Mouse (Mus musculus) liver, embryonic 15.5 days (tissue): ENCODE data around the gene Hectd4. TPM values are rescaled to one million over a fixed set of nuclear protein-coding genes. Genes with fewer than 3 reads are reported as not detected.
"Not testable (repeated sequence)": the region's sequence is repeated elsewhere in the genome, so short reads cannot be mapped to it uniquely, and the experiment has no call there.

Experiments
- ATAC-seq: fragments of 200-750 bp; cut with Nextera tagmentation; 2 replicates; pipeline ENCODE4 v1.8.0; 2017; ENCODE audit warnings: moderate number of reproducible peaks, mild to moderate bottlenecking, moderate library complexity; ENCODE audit not compliant: insufficient read depth
- H3K27ac ChIP-seq: fragments of 300-500 bp; sonication (generic); replicated peaks from 2 replicates; pipeline ENCODE4 v1.5.1; 2015; ENCODE audit warnings: mild to moderate bottlenecking, inconsistent platforms
- H3K27me3 ChIP-seq: fragments of 300-500 bp; sonication (generic); 2 replicates; pipeline ENCODE4 v1.6.1; 2015; ENCODE audit warnings: mild to moderate bottlenecking, inconsistent platforms
- H3K36me3 ChIP-seq: fragments of 300-500 bp; sonication (generic); replicated peaks from 2 replicates; pipeline ENCODE4 v1.6.1; 2015; ENCODE audit warnings: moderate library complexity, mild to moderate bottlenecking, inconsistent platforms
- H3K4me1 ChIP-seq: fragments of 300-500 bp; sonication (generic); replicated peaks from 2 replicates; pipeline ENCODE4 v1.6.1; 2015; ENCODE audit warnings: inconsistent platforms
- H3K4me2 ChIP-seq: fragments of 300-500 bp; sonication (generic); 2 replicates; pipeline ENCODE4 v1.6.1; 2015; ENCODE audit warnings: moderate library complexity, mild to moderate bottlenecking, inconsistent platforms
- H3K4me3 ChIP-seq: fragments of 300-500 bp; sonication (generic); replicated peaks from 2 replicates; pipeline ENCODE4 v1.5.1; 2015; ENCODE audit warnings: mild to moderate bottlenecking, inconsistent platforms
- H3K9ac ChIP-seq: fragments of 300-500 bp; sonication (generic); 2 replicates; pipeline ENCODE4 v1.6.1; 2015; ENCODE audit warnings: moderate library complexity, mild to moderate bottlenecking, inconsistent platforms
- H3K9me3 ChIP-seq: fragments of 300-500 bp; sonication (generic); replicated peaks from 2 replicates; pipeline ENCODE4 v1.6.1; 2016; ENCODE audit warnings: inconsistent platforms
- WGBS: fragments of 180-500 bp; shearing (Covaris S2); methylation state at CpG from one replicate; pipeline ENCODE4 v1.1.7; 2015; ENCODE audit warnings: mixed read lengths; ENCODE audit not compliant: insufficient replicate concordance; 5-methylcytosine and 5-hydroxymethylcytosine counted together
- polyA plus RNA-seq: library from polyadenylated mRNA; unstranded; fragments of >200 nt; fragmentation: Nextera tagmentation; extraction: Ambion mirVana; gene quantifications from 2 replicates; pipeline ENCODE4 v1.2.1, GENCODE M21; 2015

Gene Hectd4
- polyA plus RNA-seq, 1 experiment from 2014 or later, result 10.1 TPM

DNA sequence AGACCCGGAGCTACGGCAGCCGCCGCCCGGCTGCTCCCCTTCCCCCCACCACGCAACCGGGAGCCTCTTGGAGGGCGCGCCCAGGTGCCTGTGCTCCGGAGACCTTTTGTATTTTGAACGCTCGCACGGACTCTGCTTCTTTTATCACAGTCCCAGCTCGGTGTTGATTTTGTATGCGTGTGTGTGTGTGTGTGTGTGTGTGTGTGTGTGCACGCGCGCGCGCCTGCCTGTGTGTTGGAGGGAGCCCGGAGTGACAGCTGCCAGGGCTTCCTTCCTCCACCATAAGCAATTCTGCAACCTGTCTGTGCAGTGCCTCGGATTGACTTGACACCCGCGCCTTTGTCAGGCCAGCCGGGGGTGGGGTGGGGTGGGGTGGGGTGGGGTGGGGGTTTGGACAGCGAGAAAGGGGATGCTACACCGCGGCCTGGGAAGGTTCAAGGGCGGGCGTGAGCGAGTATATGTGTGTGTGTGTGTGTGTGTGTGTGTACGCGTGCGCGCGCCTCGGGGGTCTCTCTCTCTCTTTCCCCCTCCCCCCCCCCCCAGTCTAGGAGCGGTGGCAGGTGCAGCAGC is 798 bp downstream of the Hectd4 start:
- H3K4me2 ChIP-seq, result peak overlapping the region; percentile 68
- H3K9ac ChIP-seq, result peak overlapping the region; percentile 98
- H3K36me3 ChIP-seq, result peaks cover 3% of the 10 kb centered on the region; the same call in 1 of the 2 replicates
- H3K27ac ChIP-seq, result peak overlapping the region; percentile 98
- WGBS, result under 1% methylated on average over 33 of the region's 38 CpGs
- H3K4me3 ChIP-seq, result peak overlapping the region; percentile 99
- H3K9me3 ChIP-seq, result no peaks in the 10 kb centered on the region
- H3K27me3 ChIP-seq, result no peaks in the 10 kb centered on the region
- peak; percentile 13 for ATAC-seq
- H3K4me1 ChIP-seq, result peaks cover 63% of the 10 kb centered on the region

- Histone ChIP-seq H3K27me3 (no peaks in the 10 kb centered on the region), H3K36me3 (peaks cover 8% of the 10 kb centered on the region; the same call in 1 of the 2 replicates), H3K27ac (peak overlapping the region; percentile 98), H3K4me3 (peak overlapping the region; percentile 99), H3K4me2 (peak overlapping the region; percentile 68), H3K9me3 (no peaks in the 10 kb centered on the region), H3K4me1 (peaks cover 64% of the 10 kb centered on the region), H3K9ac (peak overlapping the region; percentile 98)
- no peak for ATAC-seq
- 17% methylated on average over 23 of the region's 23 CpGs for WGBS
These were observed 1.4 kb downstream of the Hectd4 start for GRCm38 (mm10) chr5:121221328-121221850.

DNA sequence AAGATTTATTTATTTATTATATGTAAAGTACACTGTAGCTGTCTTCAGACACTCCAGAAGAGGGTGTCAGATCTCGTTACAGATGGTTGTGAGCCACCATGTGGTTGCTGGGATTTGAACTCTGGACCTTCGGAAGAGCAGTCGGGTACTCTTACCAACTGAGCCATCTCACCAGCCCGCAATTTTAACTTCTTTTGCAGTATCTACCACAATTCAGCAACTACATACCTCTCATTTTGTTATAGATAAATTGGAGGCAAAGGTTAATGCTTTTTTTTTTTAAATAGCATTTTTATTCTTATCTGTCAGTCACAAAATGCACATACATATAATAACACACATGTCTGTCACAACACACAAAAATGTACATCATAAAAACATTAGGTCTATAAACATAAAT is 4.0 kb downstream of the Hectd4 start:
- H3K27ac ChIP-seq, ATAC-seq: not testable (repeated sequence)

GRCm38 (mm10) chr5:121224856-121225255 is 4.8 kb downstream of the Hectd4 start:
- Histone ChIP-seq H3K9me3 (no peaks in the 10 kb centered on the region), H3K4me3 (no peak overlapping the region), H3K4me2 (peak overlapping the region; percentile 45), H3K36me3 (peaks cover 28% of the 10 kb centered on the region), H3K27me3 (no peaks in the 10 kb centered on the region), H3K4me1 (peaks cover 67% of the 10 kb centered on the region), H3K27ac (peak overlapping the region; percentile 69), H3K9ac (0 out of 2 replicates have a peak overlapping the region, but pooled peaks have one; percentile 1)
- WGBS, result 71% methylated on average over 3 of the region's 3 CpGs
- ATAC-seq, result no peak

More for the DNA sequence above, 4.0 kb downstream of the Hectd4 start:
- not testable (repeated sequence) for H3K4me2 ChIP-seq, H3K27me3 ChIP-seq, H3K4me3 ChIP-seq, H3K9ac ChIP-seq, H3K9me3 ChIP-seq
- Histone ChIP-seq H3K36me3 (peaks cover 19% of the 10 kb centered on the region), H3K4me1 (peaks cover 67% of the 10 kb centered on the region)
- 70% methylated on average over 4 of the region's 4 CpGs for WGBS

- ATAC-seq, result no peak
- peaks cover 34% of the 10 kb centered on the region for H3K36me3 ChIP-seq
- peaks cover 76% of the 10 kb centered on the region for H3K4me1 ChIP-seq
- peak overlapping the region; percentile 69 for H3K27ac ChIP-seq
- H3K4me2 ChIP-seq, result peak overlapping the region; percentile 45
- 30% methylated on average over 2 of the region's 2 CpGs for WGBS
- H3K9me3 ChIP-seq, result no peaks in the 10 kb centered on the region
- H3K9ac ChIP-seq, result peak overlapping the region; percentile 43
- no peaks in the 10 kb centered on the region for H3K27me3 ChIP-seq
- peak overlapping the region; percentile 5; the same call in 1 of the 2 replicates for H3K4me3 ChIP-seq
These were observed 5.8 kb downstream of the Hectd4 start for GRCm38 (mm10) chr5:121225854-121226253.

- peak overlapping the region; percentile 45 for H3K4me2 ChIP-seq
- H3K9ac ChIP-seq, result peak overlapping the region; percentile 43; the same call in 1 of the 2 replicates
- no peaks in the 10 kb centered on the region for H3K27me3 ChIP-seq
- no peaks in the 10 kb centered on the region for H3K9me3 ChIP-seq
- peaks cover 34% of the 10 kb centered on the region for H3K36me3 ChIP-seq
- peak overlapping the region; percentile 69 for H3K27ac ChIP-seq
- H3K4me1 ChIP-seq, result peaks cover 78% of the 10 kb centered on the region
- ATAC-seq, result no peak
- peak overlapping the region; percentile 5; the same call in 1 of the 2 replicates for H3K4me3 ChIP-seq
- WGBS, result 52% methylated on average over 3 of the region's 3 CpGs
These were observed 6.4 kb downstream of the Hectd4 start for GRCm38 (mm10) chr5:121226406-121226805.

GRCm38 (mm10) chr5:121226845-121227244 is 6.8 kb downstream of the Hectd4 start:
- Histone ChIP-seq H3K27ac (peak overlapping the region; percentile 69; the same call in 1 of the 2 replicates), H3K36me3 (peaks cover 34% of the 10 kb centered on the region), H3K27me3 (no peaks in the 10 kb centered on the region), H3K4me2 (peak overlapping the region; percentile 6; the same call in 1 of the 2 replicates), H3K4me3 (no peak overlapping the region), H3K9ac (no peak overlapping the region), H3K9me3 (no peaks in the 10 kb centered on the region), H3K4me1 (peaks cover 80% of the 10 kb centered on the region)
- 75% methylated on average over 4 of the region's 4 CpGs for WGBS
- no peak for ATAC-seq

DNA sequence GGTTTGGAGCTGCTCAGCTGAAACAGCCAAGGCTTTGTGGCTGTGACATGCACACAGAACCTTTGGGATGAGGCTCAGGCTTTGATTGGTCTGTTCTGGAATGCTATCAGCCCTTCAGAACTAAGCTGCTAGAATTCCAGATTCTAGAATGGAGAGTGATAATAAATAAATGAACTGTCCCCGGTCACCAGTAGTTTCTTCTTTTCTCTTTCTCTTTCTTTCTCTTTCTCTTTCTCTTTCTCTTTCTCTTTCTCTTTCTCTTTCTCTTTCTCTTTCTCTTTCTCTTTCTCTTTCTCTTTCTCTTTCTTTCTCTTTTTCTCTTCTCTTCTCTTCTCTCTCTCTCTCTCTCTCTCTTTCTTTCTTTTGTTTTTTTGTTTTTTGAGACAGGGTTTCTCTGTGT is 7.3 kb downstream of the Hectd4 start:
- H3K4me1 ChIP-seq, result peaks cover 83% of the 10 kb centered on the region

GRCm38 (mm10) chr5:121229182-121229581 is 9.2 kb downstream of the Hectd4 start:
- peaks cover 92% of the 10 kb centered on the region for H3K4me1 ChIP-seq
- H3K9me3 ChIP-seq, result no peaks in the 10 kb centered on the region
- no peak overlapping the region for H3K9ac ChIP-seq
- H3K4me2 ChIP-seq, result no peak overlapping the region
- WGBS, result 95% methylated on average over 2 of the region's 2 CpGs
- peak overlapping the region; percentile 79 for H3K27ac ChIP-seq
- peaks cover 41% of the 10 kb centered on the region for H3K36me3 ChIP-seq
- no peak for ATAC-seq
- H3K27me3 ChIP-seq, result no peaks in the 10 kb centered on the region
- no peak overlapping the region for H3K4me3 ChIP-seq

More for the DNA sequence above, 7.3 kb downstream of the Hectd4 start:
- not testable (repeated sequence) for ATAC-seq, H3K4me3 ChIP-seq, H3K9ac ChIP-seq, H3K27me3 ChIP-seq, H3K9me3 ChIP-seq
- peaks cover 34% of the 10 kb centered on the region for H3K36me3 ChIP-seq
- H3K4me2 ChIP-seq, result peak overlapping the region; percentile 6; the same call in 1 of the 2 replicates
- 92% methylated on average over 1 of the region's 1 CpGs for WGBS
- peak overlapping the region; percentile 2 for H3K27ac ChIP-seq

DNA sequence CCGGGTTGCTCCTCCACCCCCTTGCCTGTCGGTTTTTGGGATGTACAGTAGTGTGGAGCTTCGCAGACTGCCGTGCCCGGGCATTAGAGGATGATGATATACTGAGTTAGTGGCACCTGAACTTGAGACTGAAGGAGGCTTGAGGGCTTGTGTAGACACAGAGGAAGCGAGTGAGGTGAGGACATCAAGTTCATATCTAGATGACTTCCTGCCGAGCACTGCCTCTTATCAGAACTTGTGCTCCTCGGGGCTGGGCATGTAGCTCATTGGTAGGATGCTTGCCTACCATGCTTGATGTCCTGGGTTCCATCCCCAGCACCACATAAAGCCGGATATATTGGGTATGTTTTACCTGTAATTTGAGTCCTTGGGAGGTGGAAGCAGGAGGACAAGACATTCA is 10.8 kb downstream of the Hectd4 start:
- H3K9me3 ChIP-seq, result no peaks in the 10 kb centered on the region
- H3K36me3 ChIP-seq, result peaks cover 43% of the 10 kb centered on the region
- peak; percentile 53 for ATAC-seq
- H3K27ac ChIP-seq, result peak overlapping the region; percentile 79
- H3K9ac ChIP-seq, result peak overlapping the region; percentile 25
- H3K27me3 ChIP-seq, result no peaks in the 10 kb centered on the region
- 52% methylated on average over 9 of the region's 9 CpGs for WGBS
- peak overlapping the region; percentile 16 for H3K4me3 ChIP-seq
- H3K4me2 ChIP-seq, result peak overlapping the region; percentile 49
- H3K4me1 ChIP-seq, result peaks cover 94% of the 10 kb centered on the region

- H3K4me1 ChIP-seq, result peaks cover 94% of the 10 kb centered on the region
- no peak overlapping the region for H3K9ac ChIP-seq
- H3K27ac ChIP-seq, result peak overlapping the region; percentile 98
- WGBS, result 96% methylated on average over 1 of the region's 1 CpGs
- no peaks in the 10 kb centered on the region for H3K9me3 ChIP-seq
- H3K36me3 ChIP-seq, result peaks cover 33% of the 10 kb centered on the region
- no peak for ATAC-seq
- no peaks in the 10 kb centered on the region for H3K27me3 ChIP-seq
- no peak overlapping the region for H3K4me2 ChIP-seq
- no peak overlapping the region for H3K4me3 ChIP-seq
These were observed 12.8 kb downstream of the Hectd4 start for GRCm38 (mm10) chr5:121232789-121233188.
